Mouse (Mus musculus) E14TG2a.4 (cell line): ENCODE results near the gene Agbl2.

Experiments
- CTCF ChIP-seq: conservative IDR thresholded peaks from 2 replicates; pipeline ENCODE4 v1.5.1; 2014; ENCODE audit warnings: low read length
- NANOG ChIP-seq: IDR thresholded peaks from 2 replicates; pipeline ENCODE4 v1.6.1; 2014; ENCODE audit warnings: borderline replicate concordance, low read length, mixed read lengths
- POU5F1 ChIP-seq: IDR thresholded peaks from 2 replicates; pipeline ENCODE4 v1.6.1; 2014; ENCODE audit warnings: low read length, borderline replicate concordance

DNA sequence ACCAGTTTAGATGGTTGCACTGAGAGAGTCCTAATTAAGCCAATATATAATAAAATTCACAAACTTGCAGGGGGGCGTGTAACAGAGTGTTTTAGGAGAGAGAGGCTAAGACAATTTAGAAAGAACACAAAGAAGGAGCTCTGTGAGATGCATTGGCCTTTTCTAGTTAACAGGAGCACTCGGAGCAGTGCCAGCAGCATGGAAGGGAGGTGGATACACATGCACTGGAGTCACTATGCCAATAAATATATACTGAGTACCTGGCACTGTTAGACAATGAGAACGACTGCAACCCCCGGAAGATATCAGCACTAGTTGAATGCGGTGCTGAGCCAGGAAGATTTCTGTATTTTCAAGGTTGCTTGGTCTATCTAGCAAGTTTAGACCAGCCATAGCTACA, 61.7 kb downstream of the Agbl2 start:
- TF ChIP-seq CTCF (no peak), NANOG (no peak), POU5F1 (no peak)
